Mouse (Mus musculus) neural tube, embryonic 14.5 days (tissue): ENCODE data around the gene 9830107B12Rik. TPM values are rescaled to one million over a fixed set of nuclear protein-coding genes. Genes with fewer than 3 reads are reported as not detected.

Experiments
- ATAC-seq: fragments of 200-750 bp; cut with Nextera tagmentation; 2 replicates; pipeline ENCODE4 v1.8.0; 2017; ENCODE audit warnings: low read depth, mild to moderate bottlenecking, moderate TSS enrichment, moderate library complexity
- H3K27ac ChIP-seq: fragments of 300-500 bp; sonication (generic); 2 replicates; pipeline ENCODE4 v1.5.1; 2014; ENCODE audit warnings: low read depth, mild to moderate bottlenecking, control low read depth, low read length, moderate library complexity, mixed read lengths
- H3K27me3 ChIP-seq: fragments of 300-500 bp; sonication (generic); 2 replicates; pipeline ENCODE4 v1.6.1; 2014; ENCODE audit warnings: low read length; ENCODE audit not compliant: control insufficient read depth, insufficient read depth
- H3K36me3 ChIP-seq: fragments of 300-500 bp; sonication (generic); 2 replicates; pipeline ENCODE4 v1.6.1; 2014; ENCODE audit warnings: low read length, mixed read lengths; ENCODE audit not compliant: control insufficient read depth, insufficient read depth
- H3K4me1 ChIP-seq: fragments of 300-500 bp; sonication (generic); 2 replicates; pipeline ENCODE4 v1.6.1; 2014; ENCODE audit warnings: low read length; ENCODE audit not compliant: control insufficient read depth, insufficient read depth
- H3K4me2 ChIP-seq: fragments of 300-500 bp; sonication (generic); 2 replicates; pipeline ENCODE4 v1.6.1; 2014; ENCODE audit warnings: mild to moderate bottlenecking, low read depth, low read length, control low read depth
- H3K4me3 ChIP-seq: fragments of 300-500 bp; sonication (generic); 2 replicates; pipeline ENCODE4 v1.5.1; 2014; ENCODE audit warnings: low read depth, low read length, control low read depth, mixed read lengths
- H3K9ac ChIP-seq: fragments of 300-500 bp; sonication (generic); replicated peaks from 2 replicates; pipeline ENCODE4 v1.6.1; 2014; ENCODE audit warnings: low read depth, mild to moderate bottlenecking, control low read depth, low read length, mixed read lengths
- H3K9me3 ChIP-seq: fragments of 300-500 bp; sonication (generic); 2 replicates; pipeline ENCODE4 v1.6.1; 2016; ENCODE audit warnings: low read length; ENCODE audit not compliant: control insufficient read depth
- whole genome bisulfite sequencing: fragments of 180-500 bp; shearing (Covaris S2); extraction: QIAGEN DNeasy Blood & Tissue Kit; methylation state at CpG from one replicate; pipeline ENCODE4 v1.1.7; 2014; 5-methylcytosine and 5-hydroxymethylcytosine counted together
- polyA plus RNA-seq: library from polyadenylated mRNA; unstranded; fragments of >200 nt; fragmentation: Nextera tagmentation; extraction: Ambion mirVana; gene quantifications from 2 replicates; pipeline ENCODE4 v1.2.1, GENCODE M21; 2014

9830107B12Rik gene
- polyA plus RNA-seq, 1 experiment from 2014 or later = not detected

- 46% methylated on average over 3 of the region's 3 CpGs for WGBS
- Histone ChIP-seq H3K4me1 (no peaks in the 10 kb centered on the region), H3K36me3 (no peaks in the 10 kb centered on the region), H3K27ac (no peak overlapping the region), H3K27me3 (no peaks in the 10 kb centered on the region), H3K4me3 (no peak overlapping the region), H3K4me2 (no peak overlapping the region), H3K9me3 (no peaks in the 10 kb centered on the region), H3K9ac (no peak overlapping the region)
- ATAC-seq = no peak
These were observed 65.4 kb downstream of the 9830107B12Rik start for GRCm38 (mm10) chr17:48080626-48081025.

Other genes with a start within 250 kb of the 9830107B12Rik start
- gene Foxp4, start 221.6 kb downstream of the 9830107B12Rik start, polyA plus RNA-seq = 28.7 and 29.1 TPM in 2 replicates
- gene 1700122O11Rik, start 108.0 kb downstream of the 9830107B12Rik start, polyA plus RNA-seq = not detected in 2 replicates
- not detected in 2 replicates for gene 1700067P10Rik, start 56.9 kb downstream of the 9830107B12Rik start, polyA plus RNA-seq
- not detected in 2 replicates for gene A530064D06Rik, start 21.0 kb upstream of the 9830107B12Rik start, polyA plus RNA-seq
- not detected in 2 replicates for gene Trem1, start 86.5 kb upstream of the 9830107B12Rik start, polyA plus RNA-seq
- gene Trem3, start 101.5 kb upstream of the 9830107B12Rik start, polyA plus RNA-seq = not detected in 2 replicates
- 0.13 TPM in 1 of 2 replicates, not detected in the other for gene Treml4, start 118.0 kb upstream of the 9830107B12Rik start, polyA plus RNA-seq
- gene Treml2, start 153.2 kb upstream of the 9830107B12Rik start, polyA plus RNA-seq = 0.05 TPM in 1 of 2 replicates, not detected in the other
- gene B430306N03Rik, start 169.9 kb upstream of the 9830107B12Rik start, polyA plus RNA-seq = 0.27 TPM in 1 of 2 replicates, not detected in the other
- 5.2 and 5.4 TPM in 2 replicates for gene Trem2, start 200.1 kb upstream of the 9830107B12Rik start, polyA plus RNA-seq
- 0.44 TPM in 1 of 2 replicates, not detected in the other for gene Treml1, start 213.6 kb upstream of the 9830107B12Rik start, polyA plus RNA-seq